In the genomic region with DNA sequence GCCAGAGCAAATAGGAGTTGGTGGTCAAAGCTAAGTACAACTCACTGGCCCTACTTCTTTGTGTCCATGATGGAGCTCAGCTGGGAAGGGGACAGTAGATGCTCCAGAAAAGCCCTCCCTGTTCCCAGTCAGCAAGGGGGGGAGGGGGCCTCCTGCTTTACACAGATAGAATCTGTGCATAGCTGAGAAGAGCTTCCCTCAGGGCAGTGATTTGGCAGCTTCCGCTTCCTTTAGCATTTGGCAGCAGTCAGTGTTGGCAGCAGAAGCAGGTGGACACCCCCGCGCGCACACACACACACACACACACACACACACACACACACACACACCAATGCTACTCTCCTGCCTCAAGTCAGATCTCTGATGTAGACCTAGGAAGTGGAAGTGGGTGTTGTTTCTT, we compare ENCODE assay signal across 8 mouse cellular contexts. TPM values are rescaled to one million over a fixed set of nuclear protein-coding genes. Genes with fewer than 3 reads are reported as not detected.
A peak's percentile ranks its signal among the peaks of the same experiment; 100 is the strongest.
DNase-seq lines count a peak whose midpoint lies in the region.

No protein-coding gene starts in this region.

- peak; percentile 11 for DNase-seq in cerebellum, adult 11-12 months
- DNase-seq in cerebellum, adult 11 months, result no peak
- peak; percentile 38 to 73 for DNase-seq in left cerebral cortex, postnatal 10 days (ENCODE audit: extremely low spot score in 1 of 2, low spot score in 2 of 2)
- DNase-seq in left cerebral cortex, adult 9 months (ENCODE audit: low spot score in 2 of 2), result no peak
- DNase-seq in kidney, adult 8-10 months, result peak; percentile 28 to 39
- DNase-seq in retina, embryonic 14.5 days (ENCODE audit: low spot score), result peak; percentile 11
- no peak for DNase-seq in ovary, postnatal 10 days (ENCODE audit: low spot score)
- DNase-seq in B cell, adult 2 months, result no peak

- intact Hi-C loops in left cerebral cortex, postnatal 10 days (cut with DNase I), result no loop called here

RNA-seq across cellular contexts. Expression of a gene that starts 49.1 kb away (rescaled TPM):
- 10 to 100 TPM; 91.6 to 92.3 TPM for total RNA-seq in left cerebral cortex, postnatal 10 days (2021)

Comparison
In these comparisons a context has a peak if more than half of its experiments do, and no peak if none do; other contexts are left out.
1. DNase-seq: peak in cerebellum, adult 11-12 months (single experiment), left cerebral cortex, postnatal 10 days (2 of 2), kidney, adult 8-10 months (2 of 2) and retina, embryonic 14.5 days (single experiment); none in cerebellum, adult 11 months (single experiment), left cerebral cortex, adult 9 months (0 of 2), ovary, postnatal 10 days (single experiment) and B cell, adult 2 months (0 of 2).